Mouse (Mus musculus): ENCODE results near the gene Ptprk.

DNA sequence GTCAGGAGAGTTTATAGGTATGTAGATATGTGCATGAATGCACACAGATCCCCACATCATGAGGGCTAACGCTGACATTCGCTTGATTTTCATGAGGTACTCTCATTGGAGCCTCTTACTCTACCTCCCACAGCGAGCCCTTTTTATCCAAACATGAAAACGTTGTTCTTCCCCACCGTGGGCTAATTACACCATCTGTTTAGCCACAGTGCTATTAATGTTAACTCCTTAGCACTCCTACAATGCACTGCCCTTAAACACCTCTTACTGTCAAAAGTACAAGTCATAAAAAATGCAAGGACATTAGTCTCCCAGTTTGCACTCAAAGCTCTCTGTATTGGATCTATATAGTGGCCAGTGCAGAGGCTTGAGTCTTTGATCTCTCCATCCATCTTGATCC lies 70.7 kb downstream of the Ptprk start:
- TF ChIP-seq CTCF (conservative IDR thresholded peaks at IDR 0.05; ENCODE audit: low read length): no peak
- TF ChIP-seq POU5F1 (IDR thresholded peaks at IDR 0.05; ENCODE audit: borderline replicate concordance, low read length): no peak
- TF ChIP-seq NANOG (IDR thresholded peaks at IDR 0.05; ENCODE audit: borderline replicate concordance, low read length): no peak

All from E14TG2a.4 (cell line).